Mouse (Mus musculus) ES-Bruce4 (cell line): Measurements from ENCODE around the gene Dusp10.

Experiments
- CTCF ChIP-seq: IDR thresholded peaks from one replicate; pipeline ENCODE4 v1.8.1; 2011; ENCODE audit warnings: low read depth, low read length
- EP300 ChIP-seq: IDR thresholded peaks from 2 replicates; pipeline ENCODE4 v1.6.1; 2011; ENCODE audit warnings: low read depth, low read length; ENCODE audit not compliant: insufficient read depth
- POLR2A ChIP-seq: IDR thresholded peaks from one replicate; pipeline ENCODE4 v1.8.1; 2011; ENCODE audit warnings: low read length; ENCODE audit not compliant: insufficient read depth

- TF ChIP-seq CTCF (no peak), POLR2A (no peak), EP300 (no peak)
Observed at GRCm38 (mm10) chr1:184076756-184077155, 63.7 kb downstream of the Dusp10 start.
